Mouse (Mus musculus) heart, embryonic 11.5 days (tissue): ENCODE data around the gene Dbil5. TPM values are rescaled to one million over a fixed set of nuclear protein-coding genes. Genes with fewer than 3 reads are reported as not detected.

Experiments used
- ATAC-seq: fragments of 200-750 bp; cut with Nextera tagmentation; replicated peaks from 2 replicates; pipeline ENCODE4 v1.8.0; 2017; ENCODE audit warnings: moderate library complexity; ENCODE audit not compliant: insufficient number of reproducible peaks, low FRiP score, low TSS enrichment
- H3K27ac ChIP-seq: fragments of 300-500 bp; sonication (generic); 2 replicates; pipeline ENCODE4 v1.5.1; 2014; ENCODE audit warnings: mild to moderate bottlenecking, low read depth, low read length
- H3K27me3 ChIP-seq: fragments of 300-500 bp; sonication (generic); 2 replicates; pipeline ENCODE4 v1.6.1; 2014; ENCODE audit warnings: mild to moderate bottlenecking, low read length, mixed read lengths; ENCODE audit not compliant: control insufficient read depth, insufficient read depth
- H3K36me3 ChIP-seq: fragments of 300-500 bp; sonication (generic); 2 replicates; pipeline ENCODE4 v1.6.1; 2014; ENCODE audit warnings: mild to moderate bottlenecking, low read length, moderate library complexity, mixed read lengths; ENCODE audit not compliant: control insufficient read depth, insufficient read depth
- H3K4me1 ChIP-seq: fragments of 300-500 bp; sonication (generic); 2 replicates; pipeline ENCODE4 v1.6.1; 2014; ENCODE audit warnings: low read length; ENCODE audit not compliant: control insufficient read depth, insufficient read depth
- H3K4me2 ChIP-seq: fragments of 300-500 bp; sonication (generic); 2 replicates; pipeline ENCODE4 v1.6.1; 2014; ENCODE audit warnings: mild to moderate bottlenecking, moderate library complexity
- H3K4me3 ChIP-seq: fragments of 300-500 bp; sonication (generic); 2 replicates; pipeline ENCODE4 v1.5.1; 2014; ENCODE audit warnings: low read depth, low read length
- H3K9ac ChIP-seq: fragments of 300-500 bp; sonication (generic); 2 replicates; pipeline ENCODE4 v1.6.1; 2014; ENCODE audit warnings: mild to moderate bottlenecking, low read depth, low read length, moderate library complexity
- H3K9me3 ChIP-seq: fragments of 300-500 bp; sonication (generic); replicated peaks from 2 replicates; pipeline ENCODE4 v1.6.1; 2016; ENCODE audit warnings: low read length; ENCODE audit not compliant: control insufficient read depth
- WGBS: fragments of 180-500 bp; shearing (Covaris S2); extraction: QIAGEN DNeasy Blood & Tissue Kit; methylation state at CpG from one replicate; pipeline ENCODE4 v1.1.7; 2014; ENCODE audit not compliant: insufficient replicate concordance; 5-methylcytosine and 5-hydroxymethylcytosine counted together
- polyA plus RNA-seq: library from polyadenylated mRNA; unstranded; fragments of >200 nt; fragmentation: Nextera tagmentation; extraction: Ambion mirVana; gene quantifications from 2 replicates; pipeline ENCODE4 v1.2.1, GENCODE M21; 2014

The Dbil5 gene
- polyA plus RNA-seq, 1 experiment from 2014 or later, result 0.99 TPM

DNA sequence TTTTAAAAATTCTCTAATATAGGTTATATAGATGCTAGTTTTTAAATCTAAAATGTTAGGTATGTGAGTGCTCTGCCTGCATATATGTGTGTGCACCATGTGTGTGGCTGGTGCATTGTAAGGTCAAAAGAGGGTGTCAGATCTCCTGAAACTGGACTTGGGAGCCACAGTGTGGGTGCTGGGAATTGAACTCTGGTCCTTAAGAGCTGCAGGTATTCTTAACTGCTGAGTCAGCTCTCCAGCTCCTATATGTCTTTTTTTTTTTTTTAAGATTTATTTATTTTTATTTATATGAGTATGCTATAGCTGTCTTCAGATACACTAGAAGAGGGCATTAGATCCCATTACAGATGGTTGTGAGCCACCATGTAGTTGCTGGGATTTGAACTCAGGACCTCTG is 29.0 kb downstream of the Dbil5 start:
- Histone ChIP-seq H3K9me3 (no peaks in the 10 kb centered on the region), H3K9ac (no peak overlapping the region), H3K27ac (no peak overlapping the region), H3K4me3 (no peak overlapping the region), H3K4me2 (no peak overlapping the region), H3K4me1 (peaks cover 9% of the 10 kb centered on the region), H3K36me3 (peaks cover 14% of the 10 kb centered on the region), H3K27me3 (no peaks in the 10 kb centered on the region)
- ATAC-seq, result no peak

DNA sequence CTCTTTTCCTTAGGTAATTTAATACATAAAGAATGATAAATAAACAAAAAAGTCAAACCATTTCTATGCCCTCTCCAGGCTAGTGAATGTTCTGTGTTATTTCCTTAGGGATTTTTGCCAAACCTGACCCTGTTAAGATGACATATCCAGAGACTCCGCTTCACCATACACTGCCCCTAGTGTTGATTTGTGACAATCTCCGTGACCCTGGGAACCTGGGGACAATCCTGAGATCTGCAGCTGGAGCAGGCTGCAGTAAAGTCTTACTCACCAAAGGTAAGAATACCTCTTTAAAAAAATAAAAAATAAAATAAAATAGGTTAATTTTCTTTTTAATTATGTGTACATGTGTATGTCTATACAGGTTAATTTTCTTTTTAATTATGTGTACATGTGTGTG is 29.8 kb downstream of the Dbil5 start:
- 58% methylated on average over 2 of the region's 2 CpGs for WGBS

DNA sequence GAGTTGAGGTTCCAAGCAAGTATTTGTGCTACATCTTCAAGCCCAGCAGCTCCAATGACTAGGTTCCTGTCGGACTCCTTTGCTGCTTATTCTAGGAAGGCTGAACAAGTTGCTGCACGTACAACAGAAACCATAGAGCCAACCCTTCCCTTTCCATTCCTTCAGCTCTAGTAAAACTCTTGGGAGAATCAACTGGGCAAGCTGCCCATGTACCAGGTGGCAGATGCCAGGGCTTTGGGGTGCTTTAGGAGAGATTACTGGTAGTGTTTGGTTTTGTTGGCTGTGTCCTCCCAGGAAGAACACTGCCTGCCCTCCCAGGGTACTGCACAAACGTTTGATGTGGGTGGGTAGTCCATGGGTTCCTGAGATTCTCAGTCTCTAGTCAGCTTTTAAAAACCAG is 34.6 kb downstream of the Dbil5 start:
- Histone ChIP-seq H3K36me3 (peaks cover 14% of the 10 kb centered on the region), H3K9ac (no peak overlapping the region), H3K4me1 (no peaks in the 10 kb centered on the region), H3K27ac (no peak overlapping the region), H3K4me2 (no peak overlapping the region), H3K9me3 (no peaks in the 10 kb centered on the region), H3K4me3 (no peak overlapping the region), H3K27me3 (no peaks in the 10 kb centered on the region)
- no peak for ATAC-seq
- WGBS, result 53% methylated on average over 3 of the region's 3 CpGs

More for the DNA sequence above, 29.8 kb downstream of the Dbil5 start:
- no peak overlapping the region for H3K4me2 ChIP-seq
- peaks cover 14% of the 10 kb centered on the region for H3K36me3 ChIP-seq
- no peaks in the 10 kb centered on the region for H3K27me3 ChIP-seq
- H3K27ac ChIP-seq, result no peak overlapping the region
- H3K4me1 ChIP-seq, result peaks cover 9% of the 10 kb centered on the region
- ATAC-seq, result no peak
- no peak overlapping the region for H3K4me3 ChIP-seq
- H3K9ac ChIP-seq, result no peak overlapping the region
- no peaks in the 10 kb centered on the region for H3K9me3 ChIP-seq

- no peaks in the 10 kb centered on the region for H3K27me3 ChIP-seq
- peaks cover 14% of the 10 kb centered on the region for H3K36me3 ChIP-seq
- no peak overlapping the region for H3K9ac ChIP-seq
- WGBS, result 43% methylated on average over 5 of the region's 5 CpGs
- no peak for ATAC-seq
- H3K4me1 ChIP-seq, result no peaks in the 10 kb centered on the region
- no peak overlapping the region for H3K4me2 ChIP-seq
- no peak overlapping the region for H3K27ac ChIP-seq
- no peak overlapping the region for H3K4me3 ChIP-seq
- H3K9me3 ChIP-seq, result no peaks in the 10 kb centered on the region
These were observed 35.9 kb downstream of the Dbil5 start for GRCm38 (mm10) chr11:76253145-76253917.

DNA sequence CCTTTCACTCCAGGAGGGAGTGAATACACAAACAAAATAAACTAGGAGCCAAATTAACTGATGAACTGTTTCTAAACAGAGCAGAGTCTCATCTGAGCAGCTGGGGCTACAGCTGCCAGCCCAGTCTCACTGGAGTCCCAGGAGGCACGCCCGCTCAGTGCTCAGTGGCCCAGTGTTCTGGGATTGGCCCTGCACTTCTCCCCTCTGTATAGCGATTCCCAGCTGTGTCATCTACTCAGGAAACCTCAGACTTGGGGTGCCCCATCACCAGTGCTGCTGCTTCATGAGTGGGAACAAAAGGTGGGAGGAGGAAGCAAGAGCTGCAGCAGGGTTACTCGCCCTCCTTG is 36.5 kb downstream of the Dbil5 start:
- H3K36me3 ChIP-seq, result peaks cover 11% of the 10 kb centered on the region
- H3K27ac ChIP-seq, result no peak overlapping the region
- no peak overlapping the region for H3K4me3 ChIP-seq
- no peak overlapping the region for H3K4me2 ChIP-seq
- WGBS, result 71% methylated on average over 4 of the region's 4 CpGs
- no peak for ATAC-seq
- H3K4me1 ChIP-seq, result no peaks in the 10 kb centered on the region
- H3K9ac ChIP-seq, result no peak overlapping the region
- no peaks in the 10 kb centered on the region for H3K27me3 ChIP-seq
- no peaks in the 10 kb centered on the region for H3K9me3 ChIP-seq

DNA sequence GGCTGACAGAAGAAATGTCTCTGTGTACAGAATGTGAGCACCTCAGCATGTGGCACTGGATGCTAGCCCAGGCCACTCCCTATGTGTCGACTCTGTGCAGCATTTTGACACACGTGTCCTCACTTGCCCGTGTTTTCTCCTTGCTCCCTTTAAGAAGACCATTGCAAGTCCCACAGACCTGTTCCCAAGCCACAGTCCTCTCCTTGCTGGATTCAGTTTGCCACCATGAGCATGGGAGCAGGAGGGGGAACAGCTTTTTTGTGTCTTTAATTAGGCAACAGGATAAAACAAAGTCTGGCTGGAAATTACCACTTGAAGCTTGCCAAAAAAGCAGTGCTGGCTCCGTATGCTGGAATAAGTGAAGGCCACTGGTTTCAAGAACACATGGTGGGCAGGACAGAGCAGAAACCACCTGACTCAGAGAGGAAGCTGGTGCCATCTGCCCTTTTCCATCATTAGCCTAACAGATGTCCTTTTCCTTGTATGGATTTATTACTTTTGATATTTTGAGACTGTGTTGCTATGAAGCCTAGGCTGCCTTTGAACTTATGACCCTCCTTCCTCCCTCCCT is 38.1 kb downstream of the Dbil5 start:
- H3K27ac ChIP-seq, result no peak overlapping the region
- H3K4me1 ChIP-seq, result no peaks in the 10 kb centered on the region
- H3K27me3 ChIP-seq, result no peaks in the 10 kb centered on the region
- ATAC-seq, result no peak
- no peak overlapping the region for H3K4me2 ChIP-seq
- H3K4me3 ChIP-seq, result no peak overlapping the region
- no peak overlapping the region for H3K9ac ChIP-seq
- H3K9me3 ChIP-seq, result no peaks in the 10 kb centered on the region
- peaks cover 5% of the 10 kb centered on the region for H3K36me3 ChIP-seq
- 78% methylated on average over 4 of the region's 4 CpGs for WGBS

DNA sequence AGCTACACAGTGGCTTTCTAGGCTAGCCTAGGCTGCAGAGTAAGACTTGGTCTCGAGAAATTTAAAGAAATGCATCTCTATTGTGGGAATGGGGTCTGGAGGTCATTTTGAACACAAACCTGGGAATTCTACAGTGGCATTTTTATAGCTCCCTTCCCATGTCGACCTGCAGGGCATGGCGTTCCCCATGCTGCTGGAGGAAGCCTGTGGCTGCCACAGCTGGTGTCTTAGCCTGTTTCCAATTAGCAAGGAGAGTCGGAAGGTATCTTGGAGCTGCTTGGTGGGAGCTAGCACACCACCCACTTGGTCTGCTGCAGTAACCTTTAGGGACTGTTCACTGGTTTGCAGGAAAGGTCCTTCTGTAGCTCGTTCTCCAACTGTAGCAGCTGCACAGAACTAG is 38.7 kb downstream of the Dbil5 start:
- Histone ChIP-seq H3K9me3 (no peaks in the 10 kb centered on the region), H3K4me2 (no peak overlapping the region), H3K4me3 (no peak overlapping the region), H3K36me3 (no peaks in the 10 kb centered on the region; the same call in 1 of the 2 replicates), H3K4me1 (no peaks in the 10 kb centered on the region), H3K27me3 (no peaks in the 10 kb centered on the region), H3K27ac (no peak overlapping the region), H3K9ac (no peak overlapping the region; the same call in 1 of the 2 replicates)
- ATAC-seq, result no peak
- 38% methylated on average over 5 of the region's 5 CpGs for WGBS

DNA sequence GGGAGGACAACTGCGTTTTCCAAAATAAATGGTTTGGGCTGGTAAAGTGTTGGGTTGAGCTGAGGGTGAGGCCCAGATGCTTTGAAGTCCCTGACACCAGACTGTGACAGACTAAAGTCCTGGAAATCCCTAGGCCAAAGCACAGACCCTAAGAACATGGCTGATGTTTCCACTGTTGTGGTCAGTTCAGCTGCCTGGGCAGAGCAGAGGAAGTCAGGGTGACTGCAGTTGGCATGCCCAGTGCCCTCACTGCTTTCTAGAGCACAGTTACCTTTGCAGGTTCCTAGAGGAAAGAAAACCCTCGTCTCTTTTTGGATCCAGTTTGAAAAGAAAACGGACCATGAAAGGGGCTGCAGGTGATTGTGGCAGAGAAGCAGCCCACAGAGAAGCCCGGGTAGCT is 40.0 kb downstream of the Dbil5 start:
- Histone ChIP-seq H3K4me2 (no peak overlapping the region), H3K4me1 (no peaks in the 10 kb centered on the region), H3K27me3 (no peaks in the 10 kb centered on the region), H3K4me3 (no peak overlapping the region), H3K9me3 (no peaks in the 10 kb centered on the region), H3K9ac (no peak overlapping the region), H3K36me3 (no peaks in the 10 kb centered on the region; the same call in 1 of the 2 replicates), H3K27ac (no peak overlapping the region)
- WGBS, result 71% methylated on average over 4 of the region's 4 CpGs
- no peak for ATAC-seq

GRCm38 (mm10) chr11:76258511-76258910 is 41.1 kb downstream of the Dbil5 start:
- Histone ChIP-seq H3K27ac (no peak overlapping the region), H3K9ac (no peak overlapping the region), H3K4me1 (peaks cover 6% of the 10 kb centered on the region), H3K36me3 (no peaks in the 10 kb centered on the region; the same call in 1 of the 2 replicates), H3K4me2 (no peak overlapping the region), H3K4me3 (no peak overlapping the region), H3K27me3 (no peaks in the 10 kb centered on the region), H3K9me3 (no peaks in the 10 kb centered on the region)
- WGBS, result 75% methylated on average over 6 of the region's 6 CpGs
- ATAC-seq, result no peak
